Mouse (Mus musculus) heart, embryonic 15.5 days (tissue): ENCODE results near the gene C1ra. TPM values are rescaled to one million over a fixed set of nuclear protein-coding genes. Genes with fewer than 3 reads are reported as not detected.
"Not testable (repeated sequence)": the region's sequence is repeated elsewhere in the genome, so short reads cannot be mapped to it uniquely, and the experiment has no call there.

ENCODE experiments used
- ATAC-seq: fragments of 200-750 bp; cut with Nextera tagmentation; replicated peaks from 2 replicates; pipeline ENCODE4 v1.8.0; 2017; ENCODE audit warnings: low read depth, moderate TSS enrichment; ENCODE audit not compliant: insufficient number of reproducible peaks, insufficient read depth, low FRiP score
- H3K27ac ChIP-seq: fragments of 300-500 bp; sonication (generic); 2 replicates; pipeline ENCODE4 v1.5.1; 2015; ENCODE audit warnings: mild to moderate bottlenecking, inconsistent platforms
- H3K27me3 ChIP-seq: fragments of 300-500 bp; sonication (generic); 2 replicates; pipeline ENCODE4 v1.6.1; 2015; ENCODE audit warnings: inconsistent platforms
- H3K36me3 ChIP-seq: fragments of 300-500 bp; sonication (generic); 2 replicates; pipeline ENCODE4 v1.6.1; 2015; ENCODE audit warnings: mild to moderate bottlenecking, inconsistent platforms
- H3K4me1 ChIP-seq: fragments of 300-500 bp; sonication (generic); replicated peaks from 2 replicates; pipeline ENCODE4 v1.6.1; 2015; ENCODE audit warnings: inconsistent platforms
- H3K4me2 ChIP-seq: fragments of 300-500 bp; sonication (generic); 2 replicates; pipeline ENCODE4 v1.6.1; 2015; ENCODE audit warnings: inconsistent platforms, mild to moderate bottlenecking, moderate library complexity
- H3K4me3 ChIP-seq: fragments of 300-500 bp; sonication (generic); 2 replicates; pipeline ENCODE4 v1.5.1; 2015; ENCODE audit warnings: mild to moderate bottlenecking, inconsistent platforms
- H3K9ac ChIP-seq: fragments of 300-500 bp; sonication (generic); 2 replicates; pipeline ENCODE4 v1.6.1; 2015; ENCODE audit warnings: mild to moderate bottlenecking, inconsistent platforms
- H3K9me3 ChIP-seq: fragments of 300-500 bp; sonication (generic); replicated peaks from 2 replicates; pipeline ENCODE4 v1.6.1; 2016; ENCODE audit warnings: inconsistent platforms
- WGBS: fragments of 180-500 bp; shearing (Covaris S2); methylation state at CpG from one replicate; pipeline ENCODE4 v1.1.7; 2015; ENCODE audit warnings: mixed read lengths; 5-methylcytosine and 5-hydroxymethylcytosine counted together
- polyA plus RNA-seq: library from polyadenylated mRNA; unstranded; fragments of >200 nt; fragmentation: Nextera tagmentation; extraction: Ambion mirVana; gene quantifications from 2 replicates; pipeline ENCODE4 v1.2.1, GENCODE M21; 2015

Gene C1ra
- polyA plus RNA-seq, 1 experiment from 2014 or later, result 1.5 TPM

DNA sequence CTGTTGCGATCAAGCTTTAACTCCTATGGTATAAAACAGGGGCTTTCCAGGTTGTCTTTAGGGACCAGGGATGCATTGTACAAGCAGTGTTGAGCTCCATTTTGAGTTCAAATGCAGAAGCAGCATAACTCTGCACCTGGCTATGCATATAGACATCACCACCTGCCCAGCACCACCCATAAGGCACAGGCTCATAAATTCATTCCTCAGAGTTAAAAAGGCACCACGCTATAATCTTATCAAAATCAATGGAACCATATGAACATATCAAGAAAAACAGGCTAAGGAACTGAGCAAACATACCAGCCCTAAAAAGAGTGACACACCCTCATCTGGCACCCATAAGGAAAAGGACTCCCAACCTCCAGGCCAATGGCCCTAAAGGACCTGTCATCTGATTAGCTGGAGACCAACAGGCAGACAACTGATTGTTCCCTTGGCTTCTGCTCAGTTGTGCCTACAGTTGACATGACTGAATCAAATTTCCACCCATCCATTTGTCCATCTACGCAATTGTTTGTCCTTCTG, 36.9 kb downstream of the C1ra start:
- WGBS, result 79% methylated on average over 3 of the region's 3 CpGs
- no peaks in the 10 kb centered on the region for H3K4me1 ChIP-seq
- H3K9ac ChIP-seq, result no peak overlapping the region
- H3K27ac ChIP-seq, result no peak overlapping the region
- H3K4me3 ChIP-seq, result no peak overlapping the region
- no peaks in the 10 kb centered on the region for H3K36me3 ChIP-seq
- no peak overlapping the region for H3K4me2 ChIP-seq
- 0 out of 2 replicates have a peak, but pooled peaks cover 5% of the 10 kb centered on the region for H3K9me3 ChIP-seq
- ATAC-seq, result no peak
- no peaks in the 10 kb centered on the region for H3K27me3 ChIP-seq

DNA sequence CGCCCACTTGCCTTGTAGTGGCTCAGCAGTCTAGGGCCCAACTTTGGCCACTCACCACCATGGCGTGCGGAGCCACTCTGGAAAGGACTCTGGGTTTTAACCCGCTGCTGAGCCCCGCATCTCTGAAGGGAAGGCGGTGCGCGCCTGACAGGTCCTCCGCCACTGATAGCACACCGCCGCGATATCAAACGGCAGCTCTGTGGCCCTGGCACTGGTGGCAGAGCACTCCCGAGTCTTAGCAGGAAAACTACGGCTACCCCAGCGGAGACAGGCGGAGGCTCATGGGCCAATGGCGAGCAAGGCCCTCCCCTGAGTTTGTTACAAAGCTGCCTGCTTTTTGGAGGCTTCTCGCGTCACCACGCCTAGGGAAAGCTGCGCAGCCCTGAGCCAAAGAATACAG, 40.6 kb downstream of the C1ra start:
- H3K36me3 ChIP-seq, result no peaks in the 10 kb centered on the region
- H3K4me2 ChIP-seq, result no peak overlapping the region
- no peak for ATAC-seq
- no peak overlapping the region for H3K27ac ChIP-seq
- WGBS, result 61% methylated on average over 22 of the region's 22 CpGs
- H3K9ac ChIP-seq, result no peak overlapping the region
- no peaks in the 10 kb centered on the region for H3K27me3 ChIP-seq
- no peaks in the 10 kb centered on the region for H3K4me1 ChIP-seq
- H3K9me3 ChIP-seq, result 0 out of 2 replicates have a peak, but pooled peaks cover 5% of the 10 kb centered on the region
- H3K4me3 ChIP-seq, result no peak overlapping the region

DNA sequence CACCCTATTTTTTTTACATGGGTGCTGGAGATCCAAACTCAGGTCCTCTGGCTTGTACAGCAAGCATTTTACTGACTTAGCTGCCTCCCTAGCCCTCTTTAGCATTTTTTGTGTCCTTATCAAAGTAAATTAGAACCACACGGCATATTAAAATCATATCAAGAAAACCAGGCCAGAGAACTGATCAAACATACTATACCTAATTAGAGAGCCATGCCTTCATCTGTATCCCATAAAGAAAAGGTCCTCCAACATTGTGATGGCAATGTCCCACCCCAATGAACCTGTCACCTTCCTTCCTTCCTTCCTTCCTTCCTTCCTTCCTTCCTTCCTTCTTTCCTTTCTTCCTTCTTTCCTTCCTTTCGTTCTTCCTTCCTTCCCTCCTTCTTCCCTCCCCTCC, 43.8 kb downstream of the C1ra start:
- not testable (repeated sequence) for H3K4me3 ChIP-seq, H3K4me2 ChIP-seq, H3K9ac ChIP-seq, H3K27ac ChIP-seq, H3K36me3 ChIP-seq, H3K27me3 ChIP-seq, ATAC-seq, H3K9me3 ChIP-seq, H3K4me1 ChIP-seq
- WGBS, result 77% methylated on average over 2 of the region's 2 CpGs

DNA sequence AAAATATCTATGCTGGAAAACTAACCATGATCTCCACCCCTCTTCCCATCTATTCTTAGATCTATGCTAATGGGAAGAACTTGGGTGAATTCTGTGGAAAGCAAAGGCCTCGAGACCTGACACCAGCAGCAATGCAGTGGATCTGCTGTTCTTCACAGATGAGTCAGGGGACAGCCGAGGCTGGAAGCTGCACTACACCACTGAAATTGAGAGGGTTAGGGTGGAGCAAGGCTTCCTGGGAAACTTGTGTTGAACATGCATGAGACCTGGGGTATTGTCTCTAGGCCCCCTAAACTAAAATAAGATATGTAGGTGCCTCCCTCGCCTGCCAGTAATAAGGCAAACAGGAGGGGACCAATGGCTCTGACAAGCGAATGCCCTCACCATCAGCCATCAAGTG, 49.0 kb downstream of the C1ra start:
- not testable (repeated sequence) for ATAC-seq, H3K9me3 ChIP-seq, H3K27me3 ChIP-seq, H3K36me3 ChIP-seq, H3K9ac ChIP-seq, H3K4me2 ChIP-seq, H3K4me3 ChIP-seq, H3K27ac ChIP-seq, H3K4me1 ChIP-seq
- WGBS, result 77% methylated on average over 4 of the region's 4 CpGs

DNA sequence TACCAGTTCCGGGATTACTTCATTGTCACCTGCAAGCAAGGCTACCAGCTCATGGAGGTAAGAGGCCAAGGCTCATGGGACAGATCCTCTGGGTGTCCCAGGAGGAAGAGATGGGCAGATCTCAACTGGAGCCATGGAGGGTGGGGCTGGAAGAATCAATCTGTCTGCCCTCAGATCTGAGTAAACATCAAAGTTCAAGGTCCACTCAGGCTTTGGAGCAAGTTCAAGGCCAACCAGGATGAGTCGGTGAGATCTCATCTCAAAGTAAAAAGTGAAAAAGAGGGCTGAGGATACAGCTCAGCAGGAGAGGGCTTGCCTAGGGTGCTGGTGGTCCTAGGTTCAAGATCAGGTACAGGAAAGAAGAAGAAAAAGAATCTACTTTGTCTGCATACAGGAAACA, 49.4 kb downstream of the C1ra start:
- H3K27me3 ChIP-seq, H3K9ac ChIP-seq, H3K4me2 ChIP-seq, H3K4me1 ChIP-seq, H3K4me3 ChIP-seq, H3K9me3 ChIP-seq, H3K36me3 ChIP-seq, H3K27ac ChIP-seq, ATAC-seq: not testable (repeated sequence)
- 91% methylated on average over 2 of the region's 2 CpGs for WGBS

DNA sequence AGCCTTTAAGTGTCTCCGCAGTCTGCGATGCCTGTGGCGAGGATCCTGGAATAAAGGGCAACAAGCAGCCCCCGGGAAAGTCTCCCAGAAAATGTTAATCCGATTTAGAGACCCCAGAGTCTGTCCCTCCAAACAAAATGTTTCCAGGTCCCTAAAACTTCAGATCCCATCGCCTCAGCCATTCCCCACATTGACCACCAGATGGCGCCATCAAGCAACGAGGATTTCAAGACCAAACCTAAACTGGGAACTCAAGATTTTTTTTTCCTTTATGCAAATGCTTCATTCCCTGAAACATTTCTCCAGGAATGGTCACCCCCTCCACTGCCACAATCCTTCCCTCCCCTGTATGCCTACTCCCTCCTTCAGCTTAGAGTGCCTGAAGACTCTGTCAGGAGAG, 57.8 kb downstream of the C1ra start, which contains the start of gene C1rb:
C1rb (plus strand) TSS at position 269 of the 400 bp plus-strand sequence.
- no peaks in the 10 kb centered on the region for H3K36me3 ChIP-seq
- H3K4me2 ChIP-seq, result 0 out of 2 replicates have a peak within 1 kb of the TSS, but pooled peaks have one; percentile 30
- H3K9ac ChIP-seq, result no peak within 1 kb of the TSS
- no peak within 1 kb of the TSS for H3K27ac ChIP-seq
- no peaks in the 10 kb centered on the region for H3K9me3 ChIP-seq
- H3K4me3 ChIP-seq, result no peak within 1 kb of the TSS
- WGBS, result 4% methylated on average over 8 of the region's 8 CpGs
- H3K27me3 ChIP-seq, result no peaks in the 10 kb centered on the region
- ATAC-seq, result no peak
- peaks cover 2% of the 10 kb centered on the region for H3K4me1 ChIP-seq

Other genes with a start within 250 kb of the C1ra start
- gene Cd163, start 207.7 kb upstream of the C1ra start, polyA plus RNA-seq, result 0.29 and 0.40 TPM in 2 replicates
- 24.9 and 30.9 TPM in 2 replicates for gene Pex5, start 97.3 kb upstream of the C1ra start, polyA plus RNA-seq
- gene Clstn3, start 47.6 kb upstream of the C1ra start, polyA plus RNA-seq, result 0.73 and 1.5 TPM in 2 replicates
- 0.42 and 0.56 TPM in 2 replicates for gene C1rl, start 19.3 kb upstream of the C1ra start, polyA plus RNA-seq
- gene C1s1, start 30.0 kb downstream of the C1ra start, polyA plus RNA-seq, result 2.0 and 3.6 TPM in 2 replicates
- not detected in 2 replicates for gene C1rb, start 57.9 kb downstream of the C1ra start, polyA plus RNA-seq
- gene C1s2, start 123.7 kb downstream of the C1ra start, polyA plus RNA-seq, result not detected in 2 replicates
- 41.0 and 53.6 TPM in 2 replicates for gene Lpcat3, start 150.6 kb downstream of the C1ra start, polyA plus RNA-seq
- 108 and 121 TPM in 2 replicates for gene Emg1, start 199.8 kb downstream of the C1ra start, polyA plus RNA-seq
- 307 and 324 TPM in 2 replicates for gene Phb2, start 199.9 kb downstream of the C1ra start, polyA plus RNA-seq
- 5.6 and 21.1 TPM in 2 replicates for gene Ptpn6, start 226.3 kb downstream of the C1ra start, polyA plus RNA-seq
- 387 and 416 TPM in 2 replicates for gene Grcc10, start 229.0 kb downstream of the C1ra start, polyA plus RNA-seq
- gene Gm45234, start 243.6 kb downstream of the C1ra start, polyA plus RNA-seq, result not detected in 2 replicates
- gene Atn1, start 244.1 kb downstream of the C1ra start, polyA plus RNA-seq, result 9.3 and 11.7 TPM in 2 replicates